Mouse (Mus musculus) forebrain, embryonic 14.5 days (tissue): ENCODE measurements around the gene 4930432K21Rik. TPM values are rescaled to one million over a fixed set of nuclear protein-coding genes. Genes with fewer than 3 reads are reported as not detected.
A peak's percentile ranks its signal among the peaks of the same experiment; 100 is the strongest.

Experiments
- ATAC-seq: fragments of 200-750 bp; cut with Nextera tagmentation; 2 replicates; pipeline ENCODE4 v1.8.0; 2017; ENCODE audit warnings: mild to moderate bottlenecking, moderate library complexity
- DNase-seq: peaks from one replicate; pipeline ENCODE4 v3.0.0-alpha.2; 2015; ENCODE audit warnings: low spot score
- H3K27ac ChIP-seq: fragments of 300-500 bp; sonication (generic); 2 replicates; pipeline ENCODE4 v1.5.1; 2014; ENCODE audit warnings: low read depth, mild to moderate bottlenecking, control low read depth, low read length, moderate library complexity
- H3K27me3 ChIP-seq: fragments of 300-500 bp; sonication (generic); replicated peaks from 2 replicates; pipeline ENCODE4 v1.6.1; 2014; ENCODE audit warnings: low read length, control low read depth, mixed read lengths; ENCODE audit not compliant: control insufficient read depth, insufficient read depth
- H3K36me3 ChIP-seq: fragments of 300-500 bp; sonication (generic); 2 replicates; pipeline ENCODE4 v1.6.1; 2014; ENCODE audit warnings: low read length, control low read depth; ENCODE audit not compliant: control insufficient read depth, insufficient read depth
- H3K4me1 ChIP-seq: fragments of 300-500 bp; sonication (generic); 2 replicates; pipeline ENCODE4 v1.6.1; 2014; ENCODE audit warnings: antibody characterized with exemption, low read length, control low read depth; ENCODE audit not compliant: control insufficient read depth, insufficient read depth
- H3K4me2 ChIP-seq: fragments of 300-500 bp; sonication (generic); 2 replicates; pipeline ENCODE4 v1.6.1; 2014; ENCODE audit warnings: mild to moderate bottlenecking, control low read depth, low read length
- H3K4me3 ChIP-seq: fragments of 300-500 bp; sonication (generic); 2 replicates; pipeline ENCODE4 v1.5.1; 2014; ENCODE audit warnings: low read depth, low read length, control low read depth
- H3K9ac ChIP-seq: fragments of 300-500 bp; sonication (generic); 2 replicates; pipeline ENCODE4 v1.6.1; 2014; ENCODE audit warnings: mild to moderate bottlenecking, low read length, control low read depth, moderate library complexity
- H3K9me3 ChIP-seq: fragments of 300-500 bp; sonication (generic); replicated peaks from 2 replicates; pipeline ENCODE4 v1.6.1; 2016; ENCODE audit warnings: low read length, control low read depth, mixed read lengths; ENCODE audit not compliant: control insufficient read depth
- whole genome bisulfite sequencing: fragments of 180-500 bp; shearing (Covaris S2); extraction: QIAGEN DNeasy Blood & Tissue Kit; methylation state at CpG from one replicate; pipeline ENCODE4 v1.1.7; 2014; 5-methylcytosine and 5-hydroxymethylcytosine counted together
- polyA plus RNA-seq: library from polyadenylated mRNA; unstranded; fragments of >200 nt; fragmentation: Nextera tagmentation; extraction: Ambion mirVana; gene quantifications from 2 replicates; pipeline ENCODE4 v1.2.1, GENCODE M21; 2014

Gene 4930432K21Rik
- polyA plus RNA-seq, 1 experiment from 2014 or later: 1.7 TPM

GRCm38 (mm10) chr8:84106216-84107040 is 41.4 kb upstream of the 4930432K21Rik start:
- 96% methylated on average over 6 of the region's 6 CpGs for WGBS
- Histone ChIP-seq H3K36me3 (peaks cover 14% of the 10 kb centered on the region), H3K27me3 (no peaks in the 10 kb centered on the region), H3K4me1 (peaks cover 14% of the 10 kb centered on the region), H3K27ac (no peak overlapping the region), H3K9me3 (no peaks in the 10 kb centered on the region), H3K9ac (no peak overlapping the region), H3K4me2 (no peak overlapping the region), H3K4me3 (no peak overlapping the region)
- DNase-seq (no peak), ATAC-seq (no peak)

GRCm38 (mm10) chr8:84115646-84116045 is 32.2 kb upstream of the 4930432K21Rik start:
- Histone ChIP-seq H3K4me2 (no peak overlapping the region), H3K4me1 (no peaks in the 10 kb centered on the region), H3K27me3 (no peaks in the 10 kb centered on the region), H3K36me3 (no peaks in the 10 kb centered on the region), H3K27ac (no peak overlapping the region), H3K9ac (no peak overlapping the region), H3K9me3 (no peaks in the 10 kb centered on the region), H3K4me3 (no peak overlapping the region)
- ATAC-seq (no peak), DNase-seq (no peak)
- WGBS: 81% methylated on average over 6 of the region's 6 CpGs

GRCm38 (mm10) chr8:84122151-84122550 is 25.7 kb upstream of the 4930432K21Rik start:
- Histone ChIP-seq H3K4me2 (no peak overlapping the region), H3K9me3 (no peaks in the 10 kb centered on the region), H3K27ac (no peak overlapping the region), H3K4me3 (no peak overlapping the region), H3K27me3 (no peaks in the 10 kb centered on the region), H3K9ac (no peak overlapping the region), H3K4me1 (no peaks in the 10 kb centered on the region), H3K36me3 (no peaks in the 10 kb centered on the region)
- DNase-seq (no peak), ATAC-seq (no peak)
- WGBS: 86% methylated on average over 3 of the region's 3 CpGs

GRCm38 (mm10) chr8:84125656-84126055 is 22.2 kb upstream of the 4930432K21Rik start, which contains the start of gene Podnl1:
Podnl1 (plus strand) TSS chr8:84125989.
- ATAC-seq: no peak
- WGBS: 72% methylated on average over 8 of the region's 9 CpGs

DNA sequence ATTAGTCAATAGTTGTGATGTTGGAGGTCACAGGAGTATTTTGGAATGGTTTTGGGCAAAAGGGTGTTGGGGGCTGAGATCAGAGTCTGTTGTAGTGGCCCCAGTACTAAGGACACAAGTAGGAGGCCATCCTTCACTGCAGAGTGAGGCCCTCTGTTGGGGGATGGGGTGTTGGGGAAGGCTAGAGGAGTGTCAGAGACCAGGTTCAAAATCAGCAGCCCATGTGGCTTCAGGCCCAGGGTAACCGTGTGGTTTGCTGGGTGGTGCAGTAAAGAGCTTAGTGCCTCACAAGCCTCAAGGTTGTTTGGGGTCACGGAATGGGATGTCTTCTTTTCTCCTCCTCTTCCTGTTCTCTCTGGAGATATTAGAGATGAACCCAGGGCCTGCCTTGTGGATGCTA is 21.1 kb upstream of the 4930432K21Rik start:
- H3K4me1 ChIP-seq: no peaks in the 10 kb centered on the region
- 0 out of 2 replicates have a peak, but pooled peaks cover 4% of the 10 kb centered on the region for H3K36me3 ChIP-seq
- H3K27ac ChIP-seq: no peak overlapping the region
- WGBS: 83% methylated on average over 2 of the region's 2 CpGs
- H3K4me3 ChIP-seq: no peak overlapping the region
- H3K9me3 ChIP-seq: no peaks in the 10 kb centered on the region
- no peak for ATAC-seq
- no peak for DNase-seq
- no peaks in the 10 kb centered on the region for H3K27me3 ChIP-seq
- no peak overlapping the region for H3K4me2 ChIP-seq
- H3K9ac ChIP-seq: no peak overlapping the region

More at GRCm38 (mm10) chr8:84125656-84126055, 22.2 kb upstream of the 4930432K21Rik start, which contains the start of gene Podnl1:
- no peak within 1 kb of the TSS for H3K4me2 ChIP-seq
- DNase-seq: no peak
- H3K4me1 ChIP-seq: no peaks in the 10 kb centered on the region
- H3K9ac ChIP-seq: no peak within 1 kb of the TSS
- H3K9me3 ChIP-seq: no peaks in the 10 kb centered on the region
- H3K27me3 ChIP-seq: no peaks in the 10 kb centered on the region
- H3K4me3 ChIP-seq: no peak within 1 kb of the TSS
- no peaks in the 10 kb centered on the region for H3K36me3 ChIP-seq
- H3K27ac ChIP-seq: no peak within 1 kb of the TSS

DNA sequence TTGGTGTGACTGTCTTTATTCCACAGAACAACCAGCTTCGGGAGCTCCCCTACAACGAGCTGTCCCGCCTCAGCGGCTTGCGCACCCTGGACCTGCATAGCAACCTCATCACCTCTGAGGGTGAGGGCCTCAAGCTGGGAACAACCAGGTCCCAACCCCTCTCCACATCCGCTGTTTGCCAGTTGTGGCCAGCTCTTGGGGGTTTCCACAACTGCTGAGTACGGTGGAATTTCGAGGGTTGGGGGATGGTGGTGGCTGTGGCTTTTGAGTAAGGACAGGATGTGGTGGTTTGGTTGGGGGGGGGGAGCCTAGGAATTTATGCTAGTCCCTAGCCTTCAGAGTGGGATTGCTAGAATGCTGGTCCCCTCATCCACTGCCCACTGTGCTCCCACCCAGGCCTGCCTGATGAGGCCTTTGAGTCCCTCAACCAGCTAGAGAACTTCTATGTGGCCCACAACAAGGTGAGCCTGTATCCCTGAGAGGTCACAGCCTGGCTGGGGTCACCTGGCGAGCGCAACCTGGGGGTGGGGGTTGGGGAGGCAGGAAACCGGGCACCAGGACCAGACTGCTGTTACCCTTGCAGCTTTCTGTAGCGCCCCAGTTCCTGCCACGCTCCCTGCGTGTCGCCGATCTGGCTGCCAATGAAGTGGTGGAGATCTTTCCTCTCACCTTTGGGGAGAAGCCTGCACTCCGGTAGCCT is 20.5 kb upstream of the 4930432K21Rik start:
- Histone ChIP-seq H3K4me3 (no peak overlapping the region), H3K27me3 (no peaks in the 10 kb centered on the region), H3K4me2 (no peak overlapping the region), H3K9me3 (no peaks in the 10 kb centered on the region), H3K4me1 (no peaks in the 10 kb centered on the region), H3K27ac (no peak overlapping the region), H3K9ac (no peak overlapping the region), H3K36me3 (peaks cover 9% of the 10 kb centered on the region; the same call in 1 of the 2 replicates)
- 76% methylated on average over 17 of the region's 17 CpGs for WGBS
- no peak for DNase-seq
- no peak for ATAC-seq

- peaks cover 19% of the 10 kb centered on the region for H3K36me3 ChIP-seq
- DNase-seq: no peak
- H3K4me3 ChIP-seq: no peak overlapping the region
- no peak overlapping the region for H3K4me2 ChIP-seq
- H3K9ac ChIP-seq: no peak overlapping the region
- WGBS: 71% methylated on average over 8 of the region's 8 CpGs
- H3K4me1 ChIP-seq: no peaks in the 10 kb centered on the region
- no peaks in the 10 kb centered on the region for H3K9me3 ChIP-seq
- no peaks in the 10 kb centered on the region for H3K27me3 ChIP-seq
- no peak; the same call in 1 of the 2 replicates for ATAC-seq
- H3K27ac ChIP-seq: no peak overlapping the region
Observed at GRCm38 (mm10) chr8:84128277-84128676, 19.5 kb upstream of the 4930432K21Rik start.

DNA sequence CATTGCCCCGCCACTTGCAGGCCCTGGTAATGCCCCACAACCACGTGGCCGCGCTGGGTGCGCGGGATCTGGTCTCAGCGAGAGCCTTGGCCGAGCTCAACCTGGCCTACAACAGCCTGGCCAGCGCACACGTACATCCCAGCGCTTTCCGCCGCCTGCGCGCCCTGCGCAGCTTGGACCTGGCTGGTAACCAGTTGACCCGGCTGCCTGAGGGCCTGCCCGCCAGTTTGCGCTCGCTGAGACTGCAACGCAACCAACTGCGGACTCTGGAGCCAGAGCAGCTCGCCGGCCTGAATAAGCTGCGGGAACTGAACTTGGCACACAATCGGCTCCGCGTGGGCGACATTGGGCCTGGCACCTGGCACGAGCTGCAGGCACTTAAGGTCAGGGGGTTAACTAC is 17.0 kb upstream of the 4930432K21Rik start:
- no peak for DNase-seq

DNA sequence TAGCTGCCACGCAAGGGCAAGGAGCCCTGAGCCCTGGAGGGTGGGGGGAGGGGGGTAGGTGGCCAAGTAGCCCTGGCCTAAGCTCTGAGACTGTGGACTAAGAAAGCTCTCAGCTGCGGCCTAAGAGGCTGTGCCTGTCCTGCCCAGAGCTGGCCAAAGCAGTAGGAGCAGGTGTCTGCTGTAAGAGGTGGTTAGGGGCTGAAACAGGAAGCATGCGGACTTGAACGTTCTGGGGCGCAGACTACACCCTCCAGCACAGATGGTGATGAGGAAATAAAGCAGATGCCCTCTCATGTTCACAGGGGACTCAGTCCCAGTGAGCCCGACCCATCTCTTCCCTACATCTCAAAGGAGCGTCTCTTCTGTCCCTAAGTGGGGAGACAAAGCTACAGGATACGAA is 15.6 kb upstream of the 4930432K21Rik start:
- H3K9me3 ChIP-seq: no peaks in the 10 kb centered on the region
- no peak overlapping the region for H3K4me3 ChIP-seq
- H3K27me3 ChIP-seq: no peaks in the 10 kb centered on the region
- no peak overlapping the region for H3K27ac ChIP-seq
- H3K4me1 ChIP-seq: no peaks in the 10 kb centered on the region
- DNase-seq: no peak
- WGBS: 88% methylated on average over 8 of the region's 8 CpGs
- no peak overlapping the region for H3K4me2 ChIP-seq
- H3K36me3 ChIP-seq: peaks cover 58% of the 10 kb centered on the region
- no peak overlapping the region for H3K9ac ChIP-seq
- no peak for ATAC-seq

More for the DNA sequence above, 17.0 kb upstream of the 4930432K21Rik start:
- H3K4me1 ChIP-seq: no peaks in the 10 kb centered on the region
- H3K27ac ChIP-seq: no peak overlapping the region
- no peak overlapping the region for H3K4me3 ChIP-seq
- no peak overlapping the region for H3K4me2 ChIP-seq
- peaks cover 44% of the 10 kb centered on the region for H3K36me3 ChIP-seq
- H3K27me3 ChIP-seq: no peaks in the 10 kb centered on the region
- 49% methylated on average over 30 of the region's 30 CpGs for WGBS
- no peaks in the 10 kb centered on the region for H3K9me3 ChIP-seq
- ATAC-seq: no peak
- peak overlapping the region; percentile 46; the same call in 1 of the 2 replicates for H3K9ac ChIP-seq
